Mouse (Mus musculus) embryonic fibroblast, embryonic 13.5 days (primary cell): ENCODE results near the gene Klhl9. TPM values are rescaled to one million over a fixed set of nuclear protein-coding genes. Genes with fewer than 3 reads are reported as not detected.
A peak's percentile ranks its signal among the peaks of the same experiment; 100 is the strongest.

Experiments
- H3K27ac ChIP-seq: 2 replicates; pipeline ENCODE4 v1.5.1; 2012; ENCODE audit warnings: low read length, control low read depth, inconsistent platforms; ENCODE audit not compliant: insufficient read depth
- H3K4me1 ChIP-seq: 2 replicates; pipeline ENCODE4 v1.6.1; 2011; ENCODE audit warnings: low read length; ENCODE audit not compliant: control insufficient read depth, insufficient read depth
- H3K4me3 ChIP-seq: 2 replicates; pipeline ENCODE4 v1.5.1; 2011; ENCODE audit warnings: mild to moderate bottlenecking, control low read depth, low read length; ENCODE audit not compliant: insufficient read depth
- CTCF ChIP-seq: IDR thresholded peaks from 2 replicates; pipeline ENCODE4 v1.5.1; 2011; ENCODE audit warnings: mild to moderate bottlenecking, control low read depth, low read length, moderate library complexity, borderline replicate concordance; ENCODE audit not compliant: insufficient read depth
- POLR2A ChIP-seq: IDR thresholded peaks from 2 replicates; pipeline ENCODE4 v1.6.1; 2011; ENCODE audit warnings: low read depth, mild to moderate bottlenecking, control low read depth, low read length, moderate library complexity
- polyA plus RNA-seq: library from polyadenylated mRNA; stranded (reverse); fragments of >200 nt; gene quantifications from 2 replicates; pipeline ENCODE4 v1.2.4, GENCODE M21; 2011; ENCODE audit warnings: low read depth; ENCODE audit not compliant: missing spikeins, insufficient read length

The Klhl9 gene
- polyA plus RNA-seq, 1 experiment: 123 TPM

DNA sequence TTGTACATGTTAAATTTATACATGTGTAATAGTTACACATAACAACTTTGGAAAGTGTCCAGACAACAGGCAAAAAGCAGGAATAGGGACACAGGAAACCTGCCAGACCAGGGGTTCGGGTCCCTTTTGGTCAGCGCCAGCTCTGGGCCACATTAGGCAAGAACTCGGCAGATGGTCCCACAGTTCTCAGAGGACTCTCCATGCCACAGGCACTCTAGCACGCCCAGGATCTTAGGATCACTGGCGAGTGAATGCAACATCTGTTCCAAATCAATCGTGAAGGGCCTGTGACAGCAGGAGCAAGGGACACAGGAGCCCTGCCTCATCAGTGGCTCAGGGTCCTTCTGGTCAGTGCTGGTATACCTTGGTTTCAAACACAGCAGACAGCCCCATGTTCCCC, 27.7 kb upstream of the Klhl9 start:
- no peak for TF ChIP-seq CTCF
- TF ChIP-seq POLR2A: no peak
- no peaks in the 10 kb centered on the region for H3K4me1 ChIP-seq
- no peak overlapping the region for H3K4me3 ChIP-seq
- H3K27ac ChIP-seq: no peak overlapping the region

- Histone ChIP-seq H3K4me3 (no peak overlapping the region), H3K27ac (no peak overlapping the region), H3K4me1 (no peaks in the 10 kb centered on the region)
- TF ChIP-seq CTCF: no peak
- no peak for TF ChIP-seq POLR2A
These were observed 21.9 kb upstream of the Klhl9 start for GRCm38 (mm10) chr4:88744207-88744606.

GRCm38 (mm10) chr4:88742771-88743371, 20.6 kb upstream of the Klhl9 start:
- Histone ChIP-seq H3K4me3 (no peak overlapping the region), H3K27ac (no peak overlapping the region), H3K4me1 (no peaks in the 10 kb centered on the region)
- no peak for TF ChIP-seq POLR2A
- no peak for TF ChIP-seq CTCF

GRCm38 (mm10) chr4:88741426-88741825, 19.2 kb upstream of the Klhl9 start:
- no peak overlapping the region for H3K27ac ChIP-seq
- no peak for TF ChIP-seq POLR2A
- no peak for TF ChIP-seq CTCF
- no peaks in the 10 kb centered on the region for H3K4me1 ChIP-seq
- no peak overlapping the region for H3K4me3 ChIP-seq

- Histone ChIP-seq H3K27ac (no peak overlapping the region), H3K4me3 (no peak overlapping the region), H3K4me1 (no peaks in the 10 kb centered on the region)
- TF ChIP-seq CTCF (no peak), POLR2A (no peak)
These were observed 16.8 kb upstream of the Klhl9 start for GRCm38 (mm10) chr4:88739036-88739435.

GRCm38 (mm10) chr4:88738480-88738879, 16.2 kb upstream of the Klhl9 start:
- H3K4me1 ChIP-seq: no peaks in the 10 kb centered on the region
- no peak overlapping the region for H3K4me3 ChIP-seq
- H3K27ac ChIP-seq: no peak overlapping the region
- no peak for TF ChIP-seq POLR2A
- TF ChIP-seq CTCF: peak; percentile 62; the same call in 1 of the 2 replicates

GRCm38 (mm10) chr4:88727324-88727723, 5.1 kb upstream of the Klhl9 start:
- H3K27ac ChIP-seq: no peak overlapping the region
- no peak overlapping the region for H3K4me3 ChIP-seq
- H3K4me1 ChIP-seq: no peaks in the 10 kb centered on the region
- TF ChIP-seq CTCF (0 out of 2 replicates have a peak, but pooled peaks have one; percentile 26), POLR2A (no peak)

DNA sequence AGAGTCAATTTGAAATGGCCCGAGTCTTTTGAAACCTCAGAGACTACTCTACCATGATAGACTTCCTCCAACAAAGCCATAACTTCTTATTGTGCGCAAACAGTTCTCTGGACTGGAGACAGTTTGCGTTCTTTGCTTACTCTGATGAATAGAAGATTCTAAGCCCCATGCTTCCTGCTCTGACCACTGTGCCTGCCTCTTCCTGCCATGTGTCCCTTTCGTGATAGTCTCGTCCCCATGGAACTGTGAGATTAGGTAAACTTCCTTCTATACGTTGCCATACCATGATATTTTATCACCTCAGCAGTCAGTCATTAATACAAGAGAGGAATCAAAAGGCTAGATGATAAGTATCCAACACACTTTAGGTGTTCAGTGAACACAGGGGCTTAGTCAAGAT, 4.5 kb upstream of the Klhl9 start:
- TF ChIP-seq POLR2A (no peak), CTCF (no peak)
- Histone ChIP-seq H3K4me1 (no peaks in the 10 kb centered on the region), H3K27ac (no peak overlapping the region), H3K4me3 (no peak overlapping the region)

DNA sequence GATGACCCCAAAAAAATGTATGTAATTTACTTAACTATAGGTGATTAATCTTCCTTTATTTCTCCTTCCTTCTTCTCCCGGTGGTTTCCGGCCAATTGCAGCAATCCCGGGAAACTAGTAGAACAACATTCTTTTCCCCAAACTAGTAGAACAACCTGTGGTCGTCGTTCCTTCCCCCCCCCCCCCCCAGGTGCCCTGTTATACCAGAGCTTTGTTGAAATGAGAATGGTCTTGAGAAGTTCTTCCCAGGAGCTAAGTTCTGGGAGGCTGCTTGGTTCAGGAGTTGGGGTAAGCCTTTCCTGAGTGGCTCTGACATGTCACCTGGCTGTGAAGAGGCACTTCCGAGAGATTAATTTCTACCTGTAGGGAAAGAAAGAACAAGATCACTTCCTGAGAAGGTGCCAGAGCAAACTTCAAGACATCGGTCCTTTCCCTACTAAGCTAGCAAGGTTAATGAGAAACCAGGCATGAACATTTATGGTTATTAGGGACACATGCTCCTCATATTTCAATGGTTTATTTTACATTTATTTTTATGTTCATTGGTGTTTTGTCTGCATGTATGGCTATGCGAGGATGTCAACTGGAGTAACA, 1.3 kb upstream of the Klhl9 start:
- H3K27ac ChIP-seq: no peak overlapping the region
- peaks cover 3% of the 10 kb centered on the region; the same call in 1 of the 2 replicates for H3K4me1 ChIP-seq
- TF ChIP-seq CTCF (no peak), POLR2A (no peak)
- H3K4me3 ChIP-seq: no peak overlapping the region

- Histone ChIP-seq H3K4me3 (peak overlapping the region; percentile 69), H3K27ac (no peak overlapping the region), H3K4me1 (peaks cover 3% of the 10 kb centered on the region)
- TF ChIP-seq CTCF (no peak), POLR2A (no peak)
These were observed 3.5 kb downstream of the Klhl9 start for GRCm38 (mm10) chr4:88718715-88719114.
